Mouse (Mus musculus) CH12F3 (cell line): ENCODE results near the gene Olfr50.

Source experiments
- in situ Hi-C: fragments of 300-500 bp; cut with MboI; formaldehyde crosslinking; loops from 2 replicates; pipeline ENCODE4 v1.14.3; 2020; ENCODE audit warnings: low sequenced_read_pairs

Olfr50 gene

GRCm38 (mm10) chr2:36790238-36790637 lies at the start of gene Olfr50:
Gene Olfr50, plus strand, starts transcription at chr2:36790538.
- in situ Hi-C loops: no loop called here

GRCm38 (mm10) chr2:36783976-36784375 lies 6.4 kb upstream of the Olfr50 start, which contains the start of gene Olfr348:
Gene Olfr348, plus strand, starts transcription at chr2:36784276.
- in situ Hi-C loops: no loop called here

GRCm38 (mm10) chr2:36816932-36817331 lies 26.6 kb downstream of the Olfr50 start, which contains the start of gene Olfr3:
Gene Olfr3, minus strand, starts transcription at chr2:36817032.
- in situ Hi-C loops: no loop called here

GRCm38 (mm10) chr2:36846010-36846409 lies 55.7 kb downstream of the Olfr50 start, which contains the start of gene Olfr350:
Gene Olfr350, plus strand, starts transcription at chr2:36846310.
- in situ Hi-C loops: no loop called here
